Mouse (Mus musculus) thymus, adult 2 months (tissue): Measurements from ENCODE around the gene Hoxc8.

Experiments used
- CTCF ChIP-seq: fragments of 200-500 bp; IDR thresholded peaks from 2 replicates; pipeline ENCODE4 v1.5.1; 2012; ENCODE audit warnings: mild to moderate bottlenecking, control low read depth, low read length, moderate library complexity, borderline replicate concordance; ENCODE audit not compliant: control insufficient read depth, poor library complexity, insufficient read depth; ENCODE audit errors: extremely low read depth
- POLR2A ChIP-seq: fragments of 200-500 bp; IDR thresholded peaks from 2 replicates; pipeline ENCODE4 v1.6.1; 2012; ENCODE audit warnings: mild to moderate bottlenecking, low read length, control low read depth, moderate library complexity; ENCODE audit not compliant: control insufficient read depth, poor library complexity, insufficient read depth; ENCODE audit errors: extremely low read depth

DNA sequence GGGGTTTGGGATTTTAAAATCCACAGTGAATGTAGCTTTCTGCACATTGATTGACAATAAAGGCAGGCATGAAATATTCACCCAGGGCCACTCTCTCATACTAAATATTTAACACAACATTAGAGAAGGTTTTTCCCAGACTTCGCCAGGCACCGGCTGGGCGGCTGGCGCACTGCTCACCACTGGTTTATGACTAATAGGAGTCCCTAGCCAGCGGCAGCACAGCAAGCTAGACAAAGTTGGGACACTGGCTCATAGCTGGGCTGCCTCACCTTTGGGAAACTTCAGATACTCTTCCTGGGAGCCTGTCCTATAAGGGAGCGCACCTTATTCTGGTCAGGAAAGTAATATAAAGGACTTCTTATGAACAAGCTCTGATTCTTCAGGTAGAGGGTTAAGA, 36.8 kb upstream of the Hoxc8 start:
- TF ChIP-seq POLR2A (no peak), CTCF (no peak)
